Mouse (Mus musculus): ENCODE results near the gene Slc2a6. TPM values are rescaled to one million over a fixed set of nuclear protein-coding genes. Genes with fewer than 3 reads are reported as not detected.

The Slc2a6 gene
- polyA plus RNA-seq (2012; rRNA removed; ENCODE audit: low replicate concordance): 2.8 and 8.1 TPM in 2 replicates

GRCm38 (mm10) chr2:27027618-27028436 is at the start of gene Slc2a6:
Gene Slc2a6 (minus strand): TSS chr2:27027998.

DNA sequence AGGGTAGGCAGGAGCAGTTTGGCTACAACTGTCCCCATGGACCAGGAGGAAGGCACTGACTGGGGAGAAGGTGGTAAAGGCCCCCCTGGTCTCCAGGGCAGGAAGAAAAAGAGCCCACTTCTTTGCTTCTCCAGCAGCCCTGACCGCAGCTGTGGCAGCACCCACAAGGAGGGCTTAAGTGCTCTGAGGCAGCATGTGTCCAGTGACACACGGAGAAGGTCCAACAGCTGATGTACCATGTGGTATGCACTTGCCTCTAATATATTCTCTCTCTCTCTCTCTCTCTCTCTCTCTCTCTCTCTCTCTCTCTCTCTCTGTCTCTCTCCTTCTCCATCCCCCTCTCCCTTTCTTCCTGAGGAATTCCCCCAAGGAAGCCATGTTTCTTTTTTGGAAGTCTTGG is 44.2 kb upstream of the Slc2a6 start, which contains the start of gene Mymk:
Gene Mymk, minus strand, starts transcription at position 202 of the 400 bp plus-strand sequence.

GRCm38 (mm10) chr2:27009714-27010244 is 18.0 kb downstream of the Slc2a6 start, which contains the start of gene Cacfd1:
Gene Cacfd1 (plus strand): TSS chr2:27009926.

DNA sequence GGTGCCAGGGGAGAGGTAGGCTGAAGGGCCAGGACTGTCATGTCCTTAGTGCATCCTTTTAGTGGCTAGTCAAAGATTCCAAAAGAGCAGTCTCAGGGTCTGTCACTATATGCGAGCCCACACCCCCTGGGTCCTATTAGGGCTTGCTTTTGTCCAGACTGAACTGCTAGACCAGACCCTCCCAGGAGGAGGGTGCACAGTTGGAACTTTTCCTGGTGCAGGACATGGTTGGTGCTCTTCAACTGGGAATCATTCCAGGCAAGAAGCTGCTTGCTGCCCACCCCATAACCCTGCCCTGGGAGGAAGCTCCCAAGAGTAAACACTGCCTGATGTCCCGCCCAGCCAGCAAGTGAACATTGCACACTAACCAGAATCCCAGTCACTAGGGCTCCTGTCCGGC is 54.7 kb downstream of the Slc2a6 start, which contains the start of gene Adamts13:
Gene Adamts13, plus strand, starts transcription at position 301 of the 400 bp plus-strand sequence.

Other genes with a start within 250 kb of the Slc2a6 start
- gene Abo, start 163.0 kb downstream of the Slc2a6 start, polyA plus RNA-seq (2012; rRNA removed; ENCODE audit: low replicate concordance): not detected in 2 replicates
- gene Surf6, start 125.1 kb downstream of the Slc2a6 start, polyA plus RNA-seq (2012; rRNA removed; ENCODE audit: low replicate concordance): 9.1 and 13.7 TPM in 2 replicates
- 45.2 and 57.1 TPM in 2 replicates for gene Med22, start 117.3 kb downstream of the Slc2a6 start, polyA plus RNA-seq (2012; rRNA removed; ENCODE audit: low replicate concordance)
- gene Rpl7a, start 117.2 kb downstream of the Slc2a6 start, polyA plus RNA-seq (2012; rRNA removed; ENCODE audit: low replicate concordance): 643 and 1,211 TPM in 2 replicates
- 30.7 and 39.1 TPM in 2 replicates for gene Surf2, start 111.6 kb downstream of the Slc2a6 start, polyA plus RNA-seq (2012; rRNA removed; ENCODE audit: low replicate concordance)
- 62.4 and 65.8 TPM in 2 replicates for gene Surf1, start 111.5 kb downstream of the Slc2a6 start, polyA plus RNA-seq (2012; rRNA removed; ENCODE audit: low replicate concordance)
- 277 and 296 TPM in 2 replicates for gene Surf4, start 94.1 kb downstream of the Slc2a6 start, polyA plus RNA-seq (2012; rRNA removed; ENCODE audit: low replicate concordance)
- gene Stkld1, start 94.0 kb downstream of the Slc2a6 start, polyA plus RNA-seq (2012; rRNA removed; ENCODE audit: low replicate concordance): 0.30 and 0.46 TPM in 2 replicates
- 17.8 and 35.4 TPM in 2 replicates for gene Rexo4, start 63.6 kb downstream of the Slc2a6 start, polyA plus RNA-seq (2012; rRNA removed; ENCODE audit: low replicate concordance)
- 0.06 TPM in 1 of 2 replicates, not detected in the other for gene Adamts13, start 54.6 kb downstream of the Slc2a6 start, polyA plus RNA-seq (2012; rRNA removed; ENCODE audit: low replicate concordance)
- 40.7 and 73.8 TPM in 2 replicates for gene Cacfd1, start 18.1 kb downstream of the Slc2a6 start, polyA plus RNA-seq (2012; rRNA removed; ENCODE audit: low replicate concordance)
- gene Mymk, start 44.2 kb upstream of the Slc2a6 start, polyA plus RNA-seq (2012; rRNA removed; ENCODE audit: low replicate concordance): 0.19 TPM in 1 of 2 replicates, not detected in the other
- 3.9 and 8.9 TPM in 2 replicates for gene Adamtsl2, start 51.4 kb upstream of the Slc2a6 start, polyA plus RNA-seq (2012; rRNA removed; ENCODE audit: low replicate concordance)
- 0.10 and 0.48 TPM in 2 replicates for gene Fam163b, start 114.5 kb upstream of the Slc2a6 start, polyA plus RNA-seq (2012; rRNA removed; ENCODE audit: low replicate concordance)
- gene Dbh, start 137.2 kb upstream of the Slc2a6 start, polyA plus RNA-seq (2012; rRNA removed; ENCODE audit: low replicate concordance): 0.68 TPM in 1 of 2 replicates, not detected in the other
- gene Sardh, start 220.3 kb upstream of the Slc2a6 start, polyA plus RNA-seq (2012; rRNA removed; ENCODE audit: low replicate concordance): 40.4 and 46.3 TPM in 2 replicates